Mouse (Mus musculus): ENCODE measurements around the gene Bpifa5. TPM values are rescaled to one million over a fixed set of nuclear protein-coding genes. Genes with fewer than 3 reads are reported as not detected.
"Not testable (repeated sequence)": the region's sequence is repeated elsewhere in the genome, so short reads cannot be mapped to it uniquely, and the experiment has no call there.

Bpifa5 gene
- polyA plus RNA-seq, 1 experiment = not detected

DNA sequence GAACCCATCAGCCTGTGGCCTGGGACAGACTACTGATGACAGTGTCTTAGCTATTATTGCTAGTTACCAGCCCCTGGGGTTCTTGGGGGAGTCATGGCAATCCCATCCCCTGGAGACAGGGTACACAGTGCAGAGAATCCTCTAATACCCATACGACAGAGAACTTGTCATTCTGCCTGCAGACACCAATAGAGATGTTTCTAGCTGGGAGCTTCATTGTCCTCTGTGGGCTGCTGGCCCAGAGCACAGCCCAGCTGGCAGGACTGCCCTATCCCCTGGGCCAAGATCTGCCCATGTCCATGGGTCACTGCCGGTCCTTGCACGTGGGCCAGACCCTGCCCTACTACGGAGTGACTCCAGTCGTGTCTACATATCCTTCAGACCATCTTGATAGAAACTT lies 899 bp downstream of the Bpifa5 start:
- no peaks in the 10 kb centered on the region for H3K27me3 ChIP-seq (ENCODE audit: control insufficient read depth, insufficient read depth, low read length)
- H3K4me1 ChIP-seq (ENCODE audit: control insufficient read depth, insufficient read depth, low read length) = no peaks in the 10 kb centered on the region
- no peaks in the 10 kb centered on the region for H3K36me3 ChIP-seq (ENCODE audit: control insufficient read depth, insufficient read depth, low read length)
- no peak overlapping the region for H3K4me3 ChIP-seq (ENCODE audit: control insufficient read depth, low read depth, low read length)
- no peak for TF ChIP-seq POLR2A (IDR thresholded peaks at IDR 0.05; ENCODE audit: control insufficient read depth, low read depth, low read length)
- TF ChIP-seq CTCF (IDR thresholded peaks at IDR 0.05; ENCODE audit: control insufficient read depth, insufficient read depth, insufficient replicate concordance, low read depth, low read length) = no peak
- H3K27ac ChIP-seq (ENCODE audit: control insufficient read depth, insufficient read depth, low read depth, low read length) = no peak overlapping the region

DNA sequence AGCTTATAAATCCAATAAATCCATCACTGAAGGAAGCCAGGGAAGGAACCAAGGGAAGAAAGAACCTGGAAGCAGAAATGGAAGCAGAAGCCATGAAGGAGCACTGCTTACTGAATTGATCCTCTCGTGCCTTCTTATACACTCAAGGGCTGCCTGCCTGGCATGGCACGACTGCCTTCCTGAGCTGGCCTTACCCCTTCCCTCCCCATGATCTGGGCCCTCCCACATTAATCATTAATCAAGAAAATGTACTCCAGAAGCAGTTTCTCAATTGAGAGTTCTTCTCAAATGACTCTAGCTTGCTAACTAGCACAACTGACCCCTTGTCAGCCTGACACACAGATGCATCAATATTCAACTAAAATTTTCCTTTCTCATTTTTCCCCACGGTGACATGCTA lies 6.8 kb downstream of the Bpifa5 start:
- TF ChIP-seq POLR2A (IDR thresholded peaks at IDR 0.05; ENCODE audit: control insufficient read depth, low read depth, low read length) (no peak), CTCF (IDR thresholded peaks at IDR 0.05; ENCODE audit: control insufficient read depth, insufficient read depth, insufficient replicate concordance, low read depth, low read length) (no peak)
- Histone ChIP-seq H3K36me3 (ENCODE audit: control insufficient read depth, insufficient read depth, low read length) (no peaks in the 10 kb centered on the region), H3K27ac (ENCODE audit: control insufficient read depth, insufficient read depth, low read depth, low read length) (no peak overlapping the region), H3K4me1 (ENCODE audit: control insufficient read depth, insufficient read depth, low read length) (no peaks in the 10 kb centered on the region), H3K27me3 (ENCODE audit: control insufficient read depth, insufficient read depth, low read length) (no peaks in the 10 kb centered on the region), H3K4me3 (ENCODE audit: control insufficient read depth, low read depth, low read length) (no peak overlapping the region)

DNA sequence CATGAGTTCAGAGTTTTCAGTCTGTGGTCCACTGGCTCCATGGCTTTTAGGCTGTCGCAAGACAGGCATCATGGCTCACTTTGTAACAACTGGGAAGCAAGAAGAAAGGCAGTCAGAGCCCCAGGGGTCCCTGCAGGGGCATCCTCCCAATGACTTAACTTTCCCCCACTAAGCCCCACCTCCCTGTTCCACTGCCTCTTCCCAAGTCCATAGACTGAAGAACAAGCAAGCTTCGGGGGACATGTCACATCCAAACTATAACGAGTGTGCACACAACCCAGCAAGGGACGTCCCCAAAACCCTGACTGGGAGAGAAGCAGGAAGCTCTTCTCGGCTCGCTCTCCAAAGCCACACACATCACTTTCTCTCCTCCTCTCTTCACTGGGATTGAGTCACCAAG lies 9.2 kb downstream of the Bpifa5 start:
- TF ChIP-seq CTCF (IDR thresholded peaks at IDR 0.05; ENCODE audit: control insufficient read depth, insufficient read depth, insufficient replicate concordance, low read depth, low read length) (no peak), POLR2A (IDR thresholded peaks at IDR 0.05; ENCODE audit: control insufficient read depth, low read depth, low read length) (no peak)

DNA sequence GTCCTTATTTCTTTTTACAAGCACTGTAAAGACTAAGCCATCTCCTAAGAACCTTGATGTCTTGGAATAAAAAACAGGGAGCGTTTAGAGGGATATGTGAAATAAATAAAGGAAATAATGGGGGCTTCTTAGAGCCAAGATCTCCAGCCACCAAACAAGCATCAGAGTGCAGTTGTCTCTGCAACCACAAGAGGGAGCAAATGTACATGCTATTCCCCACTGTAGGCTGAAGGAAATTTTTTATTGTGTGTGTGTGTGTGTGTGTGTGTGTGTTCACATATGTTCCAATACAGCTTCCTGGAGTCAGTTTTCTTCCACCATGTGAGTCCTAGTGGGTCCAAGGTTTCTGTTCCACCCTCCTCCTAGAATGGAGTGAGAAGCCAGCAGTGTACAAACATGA lies 10.9 kb downstream of the Bpifa5 start:
- H3K27me3 ChIP-seq (ENCODE audit: control insufficient read depth, insufficient read depth, low read length) = no peaks in the 10 kb centered on the region
- TF ChIP-seq CTCF (IDR thresholded peaks at IDR 0.05; ENCODE audit: control insufficient read depth, insufficient read depth, insufficient replicate concordance, low read depth, low read length) = no peak
- TF ChIP-seq POLR2A (IDR thresholded peaks at IDR 0.05; ENCODE audit: control insufficient read depth, low read depth, low read length) = no peak
- H3K36me3 ChIP-seq (ENCODE audit: control insufficient read depth, insufficient read depth, low read length) = no peaks in the 10 kb centered on the region
- no peak overlapping the region for H3K27ac ChIP-seq (ENCODE audit: control insufficient read depth, insufficient read depth, low read depth, low read length)
- no peaks in the 10 kb centered on the region for H3K4me1 ChIP-seq (ENCODE audit: control insufficient read depth, insufficient read depth, low read length)
- H3K4me3 ChIP-seq (ENCODE audit: control insufficient read depth, low read depth, low read length) = no peak overlapping the region

More for the DNA sequence above, 9.2 kb downstream of the Bpifa5 start:
- Histone ChIP-seq H3K4me3 (ENCODE audit: control insufficient read depth, low read depth, low read length) (no peak overlapping the region), H3K27ac (ENCODE audit: control insufficient read depth, insufficient read depth, low read depth, low read length) (no peak overlapping the region), H3K4me1 (ENCODE audit: control insufficient read depth, insufficient read depth, low read length) (no peaks in the 10 kb centered on the region), H3K27me3 (ENCODE audit: control insufficient read depth, insufficient read depth, low read length) (no peaks in the 10 kb centered on the region), H3K36me3 (ENCODE audit: control insufficient read depth, insufficient read depth, low read length) (no peaks in the 10 kb centered on the region)

DNA sequence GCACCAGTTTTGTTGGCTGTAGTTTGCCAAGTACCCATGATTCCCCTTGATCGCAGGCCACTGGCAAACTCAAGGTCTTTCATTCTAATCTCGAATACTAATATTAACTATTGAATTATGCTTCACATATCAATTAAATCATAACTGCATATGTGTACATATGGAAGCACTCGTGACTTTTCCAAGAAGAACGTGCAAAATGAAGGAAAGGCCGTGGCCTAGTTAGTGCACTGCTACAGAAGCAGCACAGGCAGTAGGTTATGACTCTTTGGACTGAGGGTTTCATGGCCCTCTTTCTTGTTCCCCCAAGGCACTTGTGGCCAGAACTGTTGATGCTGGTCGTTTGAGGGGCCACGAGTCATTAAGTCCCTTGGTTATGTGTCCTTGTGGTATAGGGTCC lies 19.5 kb downstream of the Bpifa5 start:
- not testable (repeated sequence) for H3K4me1 ChIP-seq (ENCODE audit: control insufficient read depth, insufficient read depth, low read length); H3K27ac ChIP-seq (ENCODE audit: control insufficient read depth, insufficient read depth, low read depth, low read length); H3K27me3 ChIP-seq (ENCODE audit: control insufficient read depth, insufficient read depth, low read length); H3K36me3 ChIP-seq (ENCODE audit: control insufficient read depth, insufficient read depth, low read length); H3K4me3 ChIP-seq (ENCODE audit: control insufficient read depth, low read depth, low read length)

DNA sequence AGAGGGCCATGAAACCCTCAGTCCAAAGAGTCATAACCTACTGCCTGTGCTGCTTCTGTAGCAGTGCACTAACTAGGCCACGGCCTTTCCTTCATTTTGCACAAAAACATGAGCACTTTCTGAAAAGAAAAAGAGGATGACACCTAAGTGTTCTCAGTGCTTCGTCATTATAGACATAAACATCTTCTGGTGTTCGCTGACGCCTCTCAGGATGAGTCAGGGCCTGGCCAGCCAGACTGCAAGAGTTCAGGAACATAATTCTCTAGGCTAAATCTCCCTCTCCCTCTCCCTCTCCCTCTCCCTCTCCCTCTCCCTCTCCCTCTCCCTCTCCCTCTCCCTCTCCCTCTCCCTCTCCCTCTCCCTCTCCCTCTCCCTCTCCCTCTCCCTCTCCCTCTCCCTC lies 20.7 kb downstream of the Bpifa5 start:
- not testable (repeated sequence) for H3K4me1 ChIP-seq (ENCODE audit: control insufficient read depth, insufficient read depth, low read length); H3K27ac ChIP-seq (ENCODE audit: control insufficient read depth, insufficient read depth, low read depth, low read length); H3K4me3 ChIP-seq (ENCODE audit: control insufficient read depth, low read depth, low read length); H3K36me3 ChIP-seq (ENCODE audit: control insufficient read depth, insufficient read depth, low read length); H3K27me3 ChIP-seq (ENCODE audit: control insufficient read depth, insufficient read depth, low read length)

DNA sequence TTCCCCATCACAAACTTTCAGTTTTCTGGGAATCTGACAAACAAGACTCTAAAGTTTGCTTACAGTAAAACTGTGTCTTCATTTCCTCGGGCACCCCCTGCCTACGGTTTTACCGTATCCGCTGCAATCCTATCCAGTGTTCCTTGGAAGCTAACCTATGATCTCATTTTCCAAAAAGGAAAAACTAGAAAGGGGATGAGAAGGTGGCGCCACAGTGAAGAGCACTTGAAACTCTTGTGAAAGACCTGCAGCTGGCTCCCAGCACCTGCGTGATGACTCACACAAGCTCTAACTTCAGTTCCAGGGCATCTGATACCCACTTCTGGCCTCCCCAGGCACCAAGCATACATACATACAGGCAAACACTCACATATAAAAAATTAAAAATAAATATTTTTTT lies 22.9 kb downstream of the Bpifa5 start:
- no peaks in the 10 kb centered on the region for H3K36me3 ChIP-seq (ENCODE audit: control insufficient read depth, insufficient read depth, low read length)
- TF ChIP-seq CTCF (IDR thresholded peaks at IDR 0.05; ENCODE audit: control insufficient read depth, insufficient read depth, insufficient replicate concordance, low read depth, low read length) (no peak), POLR2A (IDR thresholded peaks at IDR 0.05; ENCODE audit: control insufficient read depth, low read depth, low read length) (no peak)
- no peak overlapping the region for H3K4me3 ChIP-seq (ENCODE audit: control insufficient read depth, low read depth, low read length)
- H3K27ac ChIP-seq (ENCODE audit: control insufficient read depth, insufficient read depth, low read depth, low read length) = no peak overlapping the region
- H3K4me1 ChIP-seq (ENCODE audit: control insufficient read depth, insufficient read depth, low read length) = no peaks in the 10 kb centered on the region
- no peaks in the 10 kb centered on the region for H3K27me3 ChIP-seq (ENCODE audit: control insufficient read depth, insufficient read depth, low read length)

DNA sequence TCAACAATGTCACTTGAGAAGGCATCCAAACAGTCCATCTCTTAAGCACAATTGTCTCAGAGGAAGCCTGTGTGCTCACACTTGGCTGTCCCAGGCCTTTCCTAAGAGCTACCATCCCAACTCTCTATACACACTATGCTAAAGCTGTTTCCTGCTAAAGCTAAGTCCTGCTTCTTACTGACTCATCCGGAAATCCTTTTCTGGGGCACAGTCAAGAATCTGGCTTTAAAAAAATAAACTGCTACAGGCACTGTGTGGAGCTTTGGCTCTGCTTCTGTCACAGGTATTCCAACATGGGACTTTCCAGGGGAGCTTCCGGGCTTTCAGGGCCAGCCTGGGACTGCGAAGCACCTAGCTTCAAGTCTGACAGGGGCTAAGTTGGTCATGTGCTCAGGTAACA lies 23.3 kb downstream of the Bpifa5 start:
- no peaks in the 10 kb centered on the region for H3K4me1 ChIP-seq (ENCODE audit: control insufficient read depth, insufficient read depth, low read length)
- H3K4me3 ChIP-seq (ENCODE audit: control insufficient read depth, low read depth, low read length) = no peak overlapping the region
- no peaks in the 10 kb centered on the region for H3K27me3 ChIP-seq (ENCODE audit: control insufficient read depth, insufficient read depth, low read length)
- H3K27ac ChIP-seq (ENCODE audit: control insufficient read depth, insufficient read depth, low read depth, low read length) = no peak overlapping the region
- no peak for TF ChIP-seq POLR2A (IDR thresholded peaks at IDR 0.05; ENCODE audit: control insufficient read depth, low read depth, low read length)
- TF ChIP-seq CTCF (IDR thresholded peaks at IDR 0.05; ENCODE audit: control insufficient read depth, insufficient read depth, insufficient replicate concordance, low read depth, low read length) = no peak
- H3K36me3 ChIP-seq (ENCODE audit: control insufficient read depth, insufficient read depth, low read length) = no peaks in the 10 kb centered on the region

Data from testis, adult 2 months (tissue).